Mouse (Mus musculus) cerebellum, adult 2 months (tissue): Measurements from ENCODE around the gene Tec.

ENCODE experiments used
- CTCF ChIP-seq: fragments of 200-500 bp; IDR thresholded peaks from 2 replicates; pipeline ENCODE4 v1.5.1; 2011; ENCODE audit warnings: low read depth, mild to moderate bottlenecking, control low read depth, low read length, moderate library complexity, borderline replicate concordance; ENCODE audit not compliant: insufficient read depth
- POLR2A ChIP-seq: fragments of 200-500 bp; IDR thresholded peaks from 2 replicates; pipeline ENCODE4 v1.6.1; 2011; ENCODE audit warnings: low read length, control low read depth, borderline replicate concordance; ENCODE audit not compliant: insufficient read depth

GRCm38 (mm10) chr5:72866260-72866905 lies 1.9 kb downstream of the Tec start:
- no peak for TF ChIP-seq CTCF
- TF ChIP-seq POLR2A: no peak
